Mouse (Mus musculus) left cerebral cortex, postnatal 14 days (tissue): ENCODE data around the gene Efnb3. TPM values are rescaled to one million over a fixed set of nuclear protein-coding genes. Genes with fewer than 3 reads are reported as not detected.

ENCODE experiments used
- DNase-seq, 2 experiments: peaks; one replicate each; pipeline ENCODE4 v3.0.0; 2021 to 2022; ENCODE audit warnings: low spot score in 2 of 2, mixed read lengths in 1 of 2
- intact Hi-C: fragments of 180-260 bp; cut with DNase I; formaldehyde crosslinking; loops from one replicate; pipeline ENCODE4 v1.15.1; 2025
- long read RNA-seq, 2 experiments: library from polyadenylated mRNA; stranded (forward); transcript quantifications; one replicate each; pipeline ENCODE4 v2.0.0; 2021
- total RNA-seq, 2 experiments: library from RNA; stranded (reverse); gene quantifications; 2 replicates each; pipeline ENCODE4 v1.2.3; 2021

Gene Efnb3
- 100 to 1,000 TPM in 1 of 2 experiments, 10 to 100 TPM in 1; 71.8 to 100 TPM for total RNA-seq
- long read RNA-seq, experiment 1, transcript Efnb3-201 (5 exons, 3,183 nt): major isoform, 17 of 42 reads
- long read RNA-seq, experiment 1, partial matches to known transcripts: 5 of 42 reads
- long read RNA-seq, experiment 1, other reads (novel, unspliced or antisense): 20 of 42 reads
- long read RNA-seq, experiment 2, transcript Efnb3-201 (5 exons, 3,183 nt): major isoform, 13 of 29 reads
- long read RNA-seq, experiment 2, partial matches to known transcripts: 13 of 29 reads
- long read RNA-seq, experiment 2, other reads (novel, unspliced or antisense): 3 of 29 reads

DNA sequence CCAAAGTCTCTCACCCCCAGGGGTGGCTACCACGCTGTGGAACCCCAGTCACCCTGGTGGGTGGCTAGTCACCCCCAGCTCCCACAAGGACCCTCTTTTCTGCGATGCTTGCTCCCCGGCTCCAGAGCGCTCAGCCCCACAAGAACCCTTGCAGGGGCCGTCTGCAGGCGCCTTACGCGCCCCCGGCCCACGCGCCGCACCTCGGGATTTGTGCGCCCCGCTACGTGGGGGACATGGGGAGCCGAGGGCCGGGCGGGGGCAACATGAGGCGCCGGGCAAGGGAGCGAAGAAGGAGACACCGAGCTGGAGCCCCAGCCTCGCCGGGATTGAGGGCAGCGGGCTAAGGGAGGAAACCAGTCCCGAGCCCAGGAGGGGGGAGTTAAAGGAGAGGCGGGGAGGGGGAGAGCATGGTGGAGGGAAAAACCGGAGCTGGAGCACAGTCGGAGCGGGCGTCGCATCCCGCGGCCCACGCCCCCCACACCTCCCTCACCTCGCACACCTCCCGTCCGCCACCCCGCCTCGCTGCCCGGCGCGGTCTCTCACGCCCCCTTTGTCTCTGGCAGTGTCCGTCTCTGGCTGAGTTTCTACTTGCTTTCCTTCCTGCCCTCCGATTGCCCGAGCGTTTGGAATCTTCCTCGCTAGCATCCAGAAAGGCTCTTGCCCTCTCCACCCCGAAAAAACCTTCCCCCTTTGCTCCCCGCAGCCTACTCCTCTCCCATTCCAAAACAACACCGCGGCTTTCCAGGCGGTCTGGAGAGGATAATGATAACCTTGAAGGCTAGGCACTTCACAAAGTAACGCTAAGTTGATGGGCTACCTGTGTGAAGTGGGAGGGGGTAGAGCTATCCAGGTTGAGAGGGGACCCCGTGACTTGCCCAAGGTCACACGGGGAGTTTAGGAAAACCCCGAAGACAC, at the start of gene Efnb3:
Gene Efnb3 (minus strand): TSS at position 355 of the 915 bp plus-strand sequence.
- peak in 1 of 2 experiments; percentile 45 for DNase-seq
- intact Hi-C loops: no loop called here

GRCm38 (mm10) chr11:69609416-69609815, 49.4 kb upstream of the Efnb3 start:
- no peak for DNase-seq
- intact Hi-C loops: no loop called here

- intact Hi-C loops: no loop called here
Measured at GRCm38 (mm10) chr11:69608525-69608924, 48.5 kb upstream of the Efnb3 start.

GRCm38 (mm10) chr11:69606832-69607231, 46.8 kb upstream of the Efnb3 start:
- DNase-seq: no peak
- intact Hi-C loops: no loop called here

More at GRCm38 (mm10) chr11:69608525-69608924, 48.5 kb upstream of the Efnb3 start:
- no peak for DNase-seq

- intact Hi-C loops: no loop called here
- no peak for DNase-seq
Measured at GRCm38 (mm10) chr11:69606491-69606795, 46.4 kb upstream of the Efnb3 start.

DNA sequence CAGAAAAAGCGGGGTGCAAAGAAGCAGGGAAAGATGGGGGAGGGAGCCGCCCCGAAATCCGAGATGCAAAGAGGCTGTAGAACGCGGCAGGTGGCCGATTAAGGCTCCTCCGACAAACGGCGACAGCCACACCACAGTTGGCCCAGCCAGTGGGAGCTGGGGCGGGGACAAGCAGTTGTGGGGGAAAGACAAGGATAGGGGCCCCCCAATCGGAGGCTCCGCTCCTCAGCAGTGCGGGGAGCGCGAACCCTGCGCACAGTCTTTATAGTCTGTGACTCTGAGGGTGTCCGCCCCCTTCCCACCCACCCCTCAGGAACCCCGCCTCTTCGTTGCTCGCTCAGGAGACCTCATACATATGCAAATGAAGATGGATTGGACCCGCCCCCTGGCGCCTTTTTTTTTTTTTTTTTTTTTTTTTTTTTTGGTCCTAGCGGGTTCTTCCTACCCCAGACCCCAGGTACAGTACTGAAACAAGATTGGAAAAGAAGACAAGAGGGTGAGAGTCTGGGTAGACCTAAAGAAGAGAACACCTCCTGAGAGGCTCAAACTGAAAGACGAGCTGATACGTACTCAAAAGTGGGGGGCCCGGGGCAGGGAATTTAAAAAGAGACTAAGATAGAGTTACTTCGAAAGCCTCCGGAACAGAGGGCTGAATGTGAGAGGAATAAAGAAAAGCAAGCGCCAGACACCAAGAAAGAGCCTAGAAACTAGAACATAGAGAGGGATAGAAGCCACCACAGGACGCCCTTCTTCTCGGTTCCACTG, 45.9 kb upstream of the Efnb3 start, which contains the start of gene Atp1b2:
Gene Atp1b2 (minus strand): TSS at position 217 of the 765 bp plus-strand sequence.
- DNase-seq: peak; percentile 84 to 85
- intact Hi-C loops: no loop called here

DNA sequence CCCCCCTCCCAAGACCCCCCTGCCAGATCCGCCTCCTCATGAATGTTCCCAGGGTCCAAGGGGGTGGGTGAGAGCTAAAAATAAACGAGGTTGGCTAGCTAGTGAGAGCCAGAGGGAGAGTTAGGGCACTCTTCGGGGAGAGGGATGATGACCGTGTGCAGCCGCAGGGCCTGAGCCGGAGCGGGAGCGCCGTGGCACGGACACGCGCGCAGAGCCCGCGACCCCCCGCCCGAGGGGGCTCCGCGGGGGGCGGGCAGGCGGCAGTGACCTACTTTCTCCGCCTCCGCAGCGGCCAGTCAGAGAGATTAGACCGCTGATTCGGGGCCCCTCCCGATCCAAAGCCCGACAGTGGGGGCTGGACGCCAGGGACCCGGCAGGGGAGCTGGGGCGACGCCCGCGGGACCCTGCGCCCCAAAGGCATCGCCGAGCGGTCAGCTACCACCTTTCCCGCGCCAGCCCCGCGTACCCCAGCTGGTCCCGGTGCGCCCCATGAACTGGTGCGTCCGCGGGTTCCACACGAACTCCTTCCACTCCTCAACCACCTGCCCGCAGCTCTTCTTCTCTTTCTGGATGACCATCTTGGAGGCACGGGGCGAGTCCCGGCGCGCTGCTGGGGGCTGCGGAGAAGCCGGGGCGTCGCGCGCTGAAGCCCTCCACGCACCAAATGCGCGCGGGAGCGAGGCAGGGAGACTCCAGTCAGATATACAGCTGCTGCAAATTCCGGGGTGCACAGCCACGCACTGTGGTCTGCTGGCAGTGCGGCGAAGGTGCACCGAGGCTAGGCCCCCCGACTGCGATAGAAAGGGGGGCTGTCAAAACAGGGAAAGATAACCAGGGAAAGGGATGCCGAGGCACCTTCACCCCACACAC, 45.0 kb upstream of the Efnb3 start:
- intact Hi-C loops: no loop called here
- peak; percentile 31 to 49 for DNase-seq

- intact Hi-C loops: no loop called here
- DNase-seq: no peak
Measured at GRCm38 (mm10) chr11:69604347-69604746, 44.3 kb upstream of the Efnb3 start.

DNA sequence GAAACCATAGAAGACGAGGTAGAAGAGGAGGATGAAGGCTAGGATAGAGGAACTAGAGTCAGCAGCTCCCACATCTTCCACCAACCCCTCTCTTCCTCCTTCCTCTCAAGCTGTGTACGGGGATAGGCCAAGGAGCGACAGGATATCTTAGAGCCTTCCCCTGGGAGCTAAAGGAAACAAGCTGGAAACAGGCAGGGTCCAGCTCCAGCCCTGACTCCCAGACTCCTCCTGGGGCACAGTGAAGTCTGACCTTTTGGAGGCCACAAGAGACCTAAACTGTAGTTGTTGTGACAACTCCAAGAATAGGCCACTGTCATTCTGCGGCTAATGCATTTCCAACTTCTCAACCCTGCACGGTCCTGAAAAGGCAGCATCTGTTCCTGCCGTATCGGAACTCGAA, 43.5 kb upstream of the Efnb3 start:
- intact Hi-C loops: no loop called here
- no peak for DNase-seq

DNA sequence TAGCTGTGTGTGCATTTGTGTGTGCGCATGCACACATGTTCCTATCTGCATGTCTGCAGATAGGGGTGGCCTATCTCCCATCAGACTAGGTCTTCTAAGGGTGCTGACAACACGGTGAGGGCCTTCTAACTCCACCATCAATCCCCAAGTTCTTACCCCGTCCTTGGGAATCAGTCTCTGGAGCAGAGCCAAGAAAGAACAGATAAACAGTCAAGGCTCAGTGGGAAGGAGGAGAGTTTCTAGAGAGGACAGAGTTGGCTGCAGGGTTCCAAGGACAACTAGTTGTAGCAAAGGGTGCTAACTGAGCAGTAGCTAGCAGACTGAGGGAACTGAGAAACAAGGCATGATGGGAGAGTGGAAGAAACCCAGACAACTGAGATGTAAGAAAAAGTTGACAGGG, 41.8 kb upstream of the Efnb3 start:
- intact Hi-C loops: no loop called here
- no peak for DNase-seq

DNA sequence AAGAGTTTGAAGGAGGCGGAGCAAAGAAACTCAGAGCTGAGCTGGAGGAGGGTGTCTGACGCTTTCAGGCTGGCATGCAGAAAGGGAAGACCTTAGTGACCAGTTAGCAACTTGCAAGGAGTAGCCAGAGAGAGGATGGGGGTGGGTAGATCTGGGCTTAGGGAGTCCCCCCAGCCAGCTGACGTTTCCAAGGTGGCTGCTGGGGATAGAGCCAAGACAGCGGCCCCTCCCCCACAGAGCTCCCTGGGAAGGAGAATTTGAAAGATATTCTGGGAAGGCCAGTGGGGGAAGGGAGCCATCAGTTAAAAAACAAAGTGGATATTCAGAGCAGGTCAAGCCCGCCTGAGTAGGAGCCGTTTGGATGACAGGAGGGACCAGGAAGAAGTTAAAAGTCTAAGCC, 40.1 kb upstream of the Efnb3 start:
- DNase-seq: peak; percentile 75 to 81
- intact Hi-C loops: no loop called here

DNA sequence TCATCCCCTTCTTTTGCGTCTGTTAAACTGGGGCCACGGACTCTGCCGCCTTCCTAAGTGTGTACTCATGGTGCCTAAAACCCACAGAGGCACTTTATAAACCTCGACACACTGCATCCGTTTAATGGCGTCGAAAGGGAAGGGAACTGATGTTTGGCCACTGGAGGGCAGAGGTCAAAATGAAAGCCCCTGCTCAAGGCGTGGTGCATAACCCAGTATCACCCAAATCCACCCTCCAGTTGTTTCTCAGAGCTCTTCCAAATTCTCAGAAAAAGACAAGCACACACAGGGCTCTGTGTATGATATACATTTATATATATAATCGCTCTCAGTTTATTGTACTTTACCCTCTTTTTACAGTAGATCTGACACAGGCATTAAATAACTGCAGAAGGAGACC, 39.4 kb upstream of the Efnb3 start:
- intact Hi-C loops: no loop called here
- no peak for DNase-seq

DNA sequence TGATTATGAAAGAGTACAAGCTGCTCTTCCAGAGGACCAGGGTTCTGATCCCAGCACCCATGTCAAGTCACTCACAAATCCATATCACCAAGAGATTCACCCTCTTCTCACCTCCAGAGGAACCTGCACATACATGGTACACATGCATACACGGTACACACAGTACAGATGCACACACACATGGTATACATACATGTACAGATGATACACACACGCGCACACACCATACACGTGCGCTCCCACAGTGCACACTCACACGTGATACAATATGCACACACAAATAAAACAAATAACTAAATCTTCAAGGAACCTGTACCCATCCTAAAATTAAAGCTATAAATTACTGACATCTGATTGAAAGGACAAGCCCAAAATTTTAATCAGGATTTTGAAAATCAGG, 34.8 kb upstream of the Efnb3 start:
- intact Hi-C loops: no loop called here
- no peak for DNase-seq

GRCm38 (mm10) chr11:69592799-69593198, 32.8 kb upstream of the Efnb3 start:
- intact Hi-C loops: no loop called here
- DNase-seq: no peak

DNA sequence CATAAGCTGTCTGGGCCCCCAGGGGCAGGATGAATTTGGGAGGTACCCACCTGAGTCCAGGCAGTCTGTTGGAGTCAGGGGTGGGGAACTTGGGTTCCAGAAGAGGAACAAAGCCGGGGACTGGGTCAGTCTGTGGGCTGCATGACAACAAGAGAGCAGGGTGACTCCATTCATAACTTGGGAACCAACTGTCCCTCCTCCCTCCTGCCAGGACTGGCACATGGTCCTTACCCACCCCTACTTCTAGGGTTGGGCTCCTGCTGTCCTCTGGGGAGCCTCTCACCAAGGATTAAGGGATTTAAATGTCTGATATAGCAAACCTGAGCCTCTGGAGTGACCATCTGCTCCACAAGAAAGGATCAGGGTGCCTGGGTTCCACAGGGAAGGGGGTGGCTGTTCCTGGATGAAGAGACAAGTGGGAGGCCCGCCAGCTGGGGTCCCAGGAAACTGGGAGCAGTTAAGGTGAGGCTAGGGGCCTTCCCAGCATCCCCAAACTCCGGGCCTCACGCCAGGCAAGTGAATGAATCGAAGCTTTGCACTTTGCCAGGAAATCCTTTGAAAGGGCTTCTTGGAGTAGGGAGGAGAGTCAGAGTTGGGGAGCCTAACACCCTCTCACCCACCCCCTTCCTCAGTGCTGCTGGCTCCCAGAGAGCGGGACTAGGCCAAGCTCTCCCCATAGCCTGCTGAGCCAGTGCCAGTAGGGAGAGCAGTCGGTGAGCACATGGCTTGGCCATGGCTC, 32.1 kb upstream of the Efnb3 start:
- intact Hi-C loops: no loop called here
- DNase-seq: peak; percentile 72 to 83

GRCm38 (mm10) chr11:69591424-69591823, 31.4 kb upstream of the Efnb3 start:
- intact Hi-C loops: no loop called here
- DNase-seq: no peak

- intact Hi-C loops: no loop called here
- no peak for DNase-seq
Measured at GRCm38 (mm10) chr11:69590622-69591021, 30.6 kb upstream of the Efnb3 start.

GRCm38 (mm10) chr11:69589207-69589834, 29.3 kb upstream of the Efnb3 start:
- intact Hi-C loops: no loop called here

More at GRCm38 (mm10) chr11:69589207-69589834, 29.3 kb upstream of the Efnb3 start:
- DNase-seq: no peak
